Mouse (Mus musculus): ENCODE data around the gene Tgfbrap1.
A peak's percentile ranks its signal among the peaks of the same experiment; 100 is the strongest.

The Tgfbrap1 gene

GRCm38 (mm10) chr1:43112882-43113281 lies 14.4 kb upstream of the Tgfbrap1 start:
- peak; percentile 37 for DNase-seq (ENCODE audit: low spot score)

- peak; percentile 27 for DNase-seq (ENCODE audit: low spot score)
Observed at GRCm38 (mm10) chr1:43110556-43110955, 12.1 kb upstream of the Tgfbrap1 start.

DNA sequence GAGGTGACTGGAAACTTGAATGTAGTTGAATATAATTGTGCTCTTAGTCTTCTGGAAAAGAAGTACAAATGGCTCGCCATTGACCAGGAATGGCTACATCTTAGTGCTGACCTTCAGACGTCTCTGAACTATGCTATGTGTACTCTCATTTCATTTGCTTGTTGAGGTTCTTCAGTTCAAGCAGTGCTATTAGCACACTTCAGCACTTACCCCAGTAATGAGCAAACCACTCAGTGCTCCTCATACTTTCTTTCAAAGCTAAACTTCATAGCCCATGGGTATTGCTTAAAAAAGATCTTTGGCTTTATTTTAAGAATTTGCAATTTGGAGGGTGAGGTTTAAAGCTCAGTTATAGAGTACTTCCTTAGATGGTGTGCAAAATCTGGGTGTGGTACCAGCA lies 10.3 kb upstream of the Tgfbrap1 start:
- DNase-seq (ENCODE audit: low spot score): no peak

DNA sequence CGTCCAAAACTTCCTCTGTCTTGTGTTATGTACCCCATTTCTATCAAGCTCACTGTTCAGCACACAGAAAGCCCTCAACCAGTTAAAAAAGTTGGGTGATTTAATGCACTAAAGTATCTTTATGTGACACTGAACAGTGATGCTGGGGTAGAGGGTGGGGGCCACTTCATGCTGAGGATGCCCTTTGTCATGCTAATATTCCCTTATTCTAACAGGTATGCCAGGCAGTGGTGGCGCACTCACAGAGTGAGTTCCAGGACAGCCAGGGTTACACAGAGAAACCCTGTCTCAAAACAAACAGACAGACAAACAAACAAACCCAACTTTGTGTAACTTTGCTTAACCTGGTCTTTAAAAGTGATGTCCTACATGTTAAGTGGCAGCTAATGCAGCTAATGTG lies 4.2 kb downstream of the Tgfbrap1 start:
- no peak for DNase-seq (ENCODE audit: low spot score)

DNA sequence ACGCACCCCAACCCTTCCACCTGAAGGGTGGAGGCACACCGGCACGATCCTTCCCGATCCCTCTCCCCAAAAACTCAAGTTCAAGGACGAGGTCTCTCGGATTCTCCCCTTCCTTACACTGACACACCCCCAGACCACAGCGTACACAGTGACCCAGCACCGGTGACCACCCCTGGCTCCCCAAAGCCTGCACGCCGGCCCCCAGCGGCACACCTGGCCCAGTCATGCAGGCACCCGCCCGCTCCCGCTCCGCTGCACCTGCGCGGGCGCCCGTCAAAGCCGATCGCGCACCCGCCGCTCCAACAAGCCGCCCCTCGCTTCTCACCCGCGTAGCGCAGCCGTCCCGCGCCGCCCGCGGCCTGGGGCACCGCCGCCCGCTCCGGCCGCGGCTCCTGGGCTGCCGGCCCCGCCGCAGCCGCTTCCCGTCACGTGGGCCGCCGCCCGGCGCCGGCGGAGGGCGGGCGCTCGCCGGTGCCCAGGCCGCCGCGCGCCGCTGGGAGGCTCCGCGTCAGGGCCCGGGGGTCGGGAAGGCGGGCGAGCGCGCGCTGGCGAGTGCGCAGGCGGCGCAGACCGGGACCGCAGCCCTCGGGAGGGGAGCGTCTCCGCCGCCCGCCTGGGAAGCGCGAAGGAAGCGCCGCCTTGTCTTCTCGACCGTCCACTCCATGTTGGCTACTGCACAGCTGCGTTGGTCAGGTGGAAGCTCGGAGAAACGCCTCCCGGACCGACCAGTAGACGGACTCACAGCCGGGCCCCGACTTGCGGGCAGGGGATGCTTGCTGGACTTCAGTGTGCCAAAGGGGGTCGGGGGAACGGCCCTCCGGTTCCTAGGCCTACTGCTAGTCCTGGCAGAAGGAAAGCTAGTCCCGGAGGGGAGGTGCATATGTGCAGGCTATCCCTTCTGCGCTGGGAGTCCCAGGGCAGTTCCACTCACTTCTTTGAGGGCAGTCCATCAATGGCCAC lies 6.1 kb downstream of the Tgfbrap1 start:
- peak; percentile 77 for DNase-seq (ENCODE audit: low spot score)

DNA sequence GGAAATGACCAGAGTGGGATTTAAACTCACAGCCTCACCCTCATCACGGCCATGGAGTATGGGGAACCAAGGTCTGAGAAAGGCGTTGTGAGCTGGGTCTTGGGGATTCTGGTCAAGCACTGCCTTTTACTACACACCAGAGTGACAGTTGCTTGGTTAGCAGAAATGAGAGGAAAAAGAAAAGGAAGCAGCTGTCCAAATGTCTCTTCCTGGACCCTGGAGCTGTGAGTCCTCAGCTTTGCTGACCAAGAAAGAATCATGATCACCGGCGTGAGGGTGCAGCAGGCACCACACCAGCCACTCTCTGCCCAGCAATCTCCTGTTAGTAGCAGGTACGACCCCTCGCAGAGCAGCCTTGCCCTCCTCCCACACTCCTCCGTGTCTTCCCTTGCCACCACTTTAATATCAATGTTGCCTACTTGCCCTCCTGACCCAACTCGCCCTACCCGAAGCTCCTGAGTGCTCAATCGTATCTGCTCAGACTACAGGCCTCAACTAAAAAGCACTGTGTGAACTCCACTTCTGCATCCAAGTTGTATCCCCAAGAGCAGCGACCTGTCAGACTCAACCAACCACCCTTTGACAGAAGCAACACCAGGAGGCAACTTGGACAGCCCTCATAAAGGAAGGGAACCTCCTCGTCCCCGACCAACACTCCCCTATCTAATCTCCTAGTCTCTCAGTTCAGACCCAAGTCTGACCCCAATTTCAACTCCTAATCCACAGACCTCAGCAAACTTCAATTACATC lies 7.0 kb downstream of the Tgfbrap1 start:
- no peak for DNase-seq (ENCODE audit: low spot score)

DNA sequence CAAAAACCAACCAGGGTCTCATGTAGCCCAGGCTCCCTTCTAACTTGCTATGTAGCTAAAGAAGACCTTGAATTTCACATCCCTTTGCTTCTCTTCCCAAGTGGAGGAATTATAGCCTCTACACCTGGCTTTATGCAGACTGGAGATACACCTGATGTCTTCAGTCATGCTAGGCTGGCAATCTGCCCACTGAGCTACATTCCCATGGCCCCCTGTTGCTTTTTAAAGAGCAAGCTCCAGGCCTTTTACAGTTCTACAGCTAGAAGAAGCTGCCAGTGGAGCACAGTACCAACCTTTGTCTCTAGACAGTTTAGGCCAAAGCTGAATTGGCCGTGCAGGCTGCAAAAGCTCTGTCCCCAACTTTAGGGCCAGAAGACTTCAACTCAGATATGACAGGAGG lies 8.0 kb downstream of the Tgfbrap1 start:
- no peak for DNase-seq (ENCODE audit: low spot score)

GRCm38 (mm10) chr1:43082946-43083345 lies 15.5 kb downstream of the Tgfbrap1 start:
- no peak for DNase-seq (ENCODE audit: low spot score)

GRCm38 (mm10) chr1:43078124-43078523 lies 20.3 kb downstream of the Tgfbrap1 start:
- DNase-seq (ENCODE audit: low spot score): no peak

DNA sequence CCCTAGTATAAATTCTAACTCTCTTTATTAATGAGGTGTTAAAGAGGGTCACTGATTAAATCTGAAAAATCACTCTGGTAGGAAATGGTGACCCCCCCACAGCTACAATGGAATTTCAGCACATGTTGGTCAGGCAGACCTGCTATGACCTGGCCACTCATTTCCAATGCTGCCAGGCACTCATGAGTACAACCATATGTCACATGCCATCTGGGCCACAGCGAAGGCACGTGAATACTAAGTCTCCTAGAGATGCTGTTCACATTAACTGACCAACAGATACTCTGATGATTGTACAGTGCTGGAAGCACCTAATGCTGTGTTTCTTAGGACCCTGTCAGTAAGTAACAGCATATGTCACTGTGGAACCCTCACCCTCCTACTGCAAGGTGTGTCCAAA lies 23.6 kb downstream of the Tgfbrap1 start:
- no peak for DNase-seq (ENCODE audit: low spot score)

DNA sequence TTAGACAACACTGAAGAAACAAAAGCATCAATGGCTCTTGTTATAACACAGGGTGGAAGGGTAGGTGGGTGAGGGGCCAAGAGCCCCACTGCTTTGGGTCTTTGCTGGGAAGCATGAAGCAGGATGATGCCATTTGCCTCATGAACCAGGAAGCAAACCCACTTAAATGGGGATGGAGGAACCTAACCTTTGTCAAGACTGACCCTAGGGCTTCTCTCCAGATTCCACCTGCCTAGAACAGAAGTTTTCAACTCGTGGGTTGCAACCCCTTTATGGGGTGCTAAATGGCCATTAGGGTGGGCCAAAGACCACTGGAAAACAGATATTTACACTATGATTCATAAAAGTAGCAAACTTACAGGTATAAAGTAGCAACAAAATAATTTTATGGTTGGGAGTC lies 25.9 kb downstream of the Tgfbrap1 start:
- no peak for DNase-seq (ENCODE audit: low spot score)

DNA sequence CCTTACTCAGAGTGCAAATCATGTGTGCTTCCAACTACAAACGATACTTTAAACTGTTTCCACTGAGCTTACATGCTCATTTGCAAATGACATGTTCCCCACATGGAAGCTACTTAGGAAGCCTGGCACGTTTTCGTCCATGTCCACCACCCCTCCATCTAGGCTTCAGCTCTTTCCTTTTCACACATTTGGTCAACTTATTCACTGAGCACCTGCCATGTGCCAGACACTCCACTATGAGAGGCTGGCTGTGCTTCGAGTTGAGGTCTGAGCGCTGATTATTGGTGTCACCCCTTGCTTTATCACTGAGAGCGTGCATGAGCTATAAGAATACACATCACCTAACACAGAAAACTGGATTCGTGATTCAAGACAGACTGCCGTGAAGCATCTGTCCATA lies 26.4 kb downstream of the Tgfbrap1 start:
- no peak for DNase-seq (ENCODE audit: low spot score)

DNA sequence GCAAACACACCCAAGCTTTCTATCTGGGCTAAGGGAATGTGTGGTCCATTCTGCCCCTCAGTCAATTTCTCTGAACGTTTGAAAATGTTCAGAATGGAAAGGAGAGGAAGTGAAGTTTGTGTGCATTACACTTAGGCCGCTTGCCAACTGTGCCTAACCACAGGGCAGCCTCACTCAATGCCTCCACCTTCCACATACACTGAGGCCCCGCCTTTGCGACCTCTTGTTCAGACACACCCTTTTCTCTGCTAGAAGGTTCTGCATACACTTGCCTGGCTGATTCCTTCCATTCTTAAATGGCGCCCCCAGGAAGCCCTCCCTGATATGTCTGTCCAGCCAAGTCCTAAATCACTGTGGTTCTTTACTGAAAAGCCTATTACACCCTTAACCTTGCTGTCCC lies 27.7 kb downstream of the Tgfbrap1 start:
- no peak for DNase-seq (ENCODE audit: low spot score)

DNA sequence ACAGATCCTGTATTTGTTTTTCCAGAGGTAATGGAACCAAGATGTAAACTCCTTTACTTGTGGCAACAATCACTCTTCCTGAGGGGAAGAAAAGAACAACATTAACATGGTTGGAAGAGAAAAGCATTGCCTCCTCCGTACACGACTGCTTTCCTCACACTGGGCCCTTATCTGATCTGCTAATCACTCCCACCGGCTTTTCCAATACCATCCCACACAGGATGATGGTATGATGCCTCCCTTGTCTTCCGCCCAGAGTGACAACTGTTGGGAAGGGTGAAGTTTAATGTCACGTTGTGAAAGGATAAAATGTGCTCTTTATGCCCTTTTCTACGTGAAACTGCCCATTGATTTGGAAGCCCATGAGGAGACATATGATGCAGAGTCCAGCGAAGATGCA lies 30.9 kb downstream of the Tgfbrap1 start:
- no peak for DNase-seq (ENCODE audit: low spot score)

- DNase-seq (ENCODE audit: low spot score): no peak
Observed at GRCm38 (mm10) chr1:43066573-43066972, 31.9 kb downstream of the Tgfbrap1 start.

DNA sequence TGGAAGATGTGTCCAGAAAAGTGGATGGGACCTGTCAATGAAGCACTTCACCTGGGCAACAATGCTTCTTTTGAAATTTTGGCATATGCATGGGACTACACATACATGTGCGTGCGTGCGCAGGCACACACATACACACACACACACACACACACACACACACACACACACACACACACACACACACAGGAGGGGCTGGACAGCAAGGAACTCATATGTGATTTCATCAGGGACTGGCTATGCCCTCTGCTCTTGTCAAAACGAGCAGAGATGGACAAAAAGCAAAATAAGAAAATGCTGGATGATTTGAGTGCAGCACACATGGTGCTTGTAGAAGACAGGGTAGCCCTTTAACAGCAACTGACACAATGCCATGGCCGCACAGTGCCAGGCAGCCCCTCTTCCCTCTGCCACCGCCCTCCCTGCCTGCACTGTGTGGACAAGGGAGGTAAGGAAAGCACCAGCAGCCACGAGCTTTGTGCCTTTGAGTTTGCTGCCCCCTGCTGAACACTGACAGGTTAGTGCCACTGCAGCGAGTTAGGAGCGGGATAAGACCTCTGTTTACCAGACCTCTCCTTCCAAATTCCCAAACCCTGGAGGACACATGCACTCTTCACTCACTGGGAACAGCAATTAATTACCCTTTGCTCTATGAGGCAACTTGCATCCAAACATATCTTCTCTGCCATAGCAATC lies 32.7 kb downstream of the Tgfbrap1 start:
- DNase-seq (ENCODE audit: low spot score): peak; percentile 61

DNA sequence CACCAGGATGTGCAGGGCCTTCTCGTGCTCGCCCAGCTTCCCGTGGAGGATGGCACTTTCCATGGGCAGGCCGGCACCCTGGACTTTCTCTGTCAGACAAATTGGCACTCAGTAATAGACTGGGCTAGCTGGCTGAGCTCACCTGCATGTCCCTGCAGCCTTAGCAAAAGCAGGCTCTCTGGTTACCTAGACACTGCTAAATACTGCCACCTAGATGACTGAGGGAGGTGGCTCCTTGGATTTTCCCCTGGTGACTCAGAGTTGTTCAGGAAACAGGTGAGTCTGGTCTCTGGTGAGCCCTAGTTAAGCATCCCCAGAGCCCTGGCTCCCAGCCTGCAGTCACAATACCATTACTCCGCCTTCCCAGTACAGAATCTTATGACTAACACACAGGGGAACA lies 46.5 kb downstream of the Tgfbrap1 start:
- DNase-seq (ENCODE audit: low spot score): no peak

DNA sequence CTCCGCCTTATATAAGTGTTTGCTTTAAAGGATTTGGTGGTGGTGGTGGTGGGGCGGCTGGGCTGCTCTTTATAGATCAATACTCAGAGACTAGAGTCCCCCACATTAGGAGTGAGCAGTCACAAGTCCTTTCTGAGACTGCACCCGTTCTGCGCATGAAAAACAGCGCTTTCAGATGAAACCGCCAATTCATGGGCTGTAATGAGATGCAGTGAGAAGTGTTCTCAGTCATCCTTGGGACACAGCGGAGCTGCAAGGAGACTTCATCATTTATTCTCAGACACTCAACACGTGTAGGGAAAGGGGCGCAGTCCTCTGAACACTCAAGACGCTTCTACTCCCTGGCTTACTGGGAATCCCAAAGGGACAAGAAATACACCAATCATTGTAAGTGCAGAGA lies 50.6 kb downstream of the Tgfbrap1 start:
- DNase-seq (ENCODE audit: low spot score): no peak

DNA sequence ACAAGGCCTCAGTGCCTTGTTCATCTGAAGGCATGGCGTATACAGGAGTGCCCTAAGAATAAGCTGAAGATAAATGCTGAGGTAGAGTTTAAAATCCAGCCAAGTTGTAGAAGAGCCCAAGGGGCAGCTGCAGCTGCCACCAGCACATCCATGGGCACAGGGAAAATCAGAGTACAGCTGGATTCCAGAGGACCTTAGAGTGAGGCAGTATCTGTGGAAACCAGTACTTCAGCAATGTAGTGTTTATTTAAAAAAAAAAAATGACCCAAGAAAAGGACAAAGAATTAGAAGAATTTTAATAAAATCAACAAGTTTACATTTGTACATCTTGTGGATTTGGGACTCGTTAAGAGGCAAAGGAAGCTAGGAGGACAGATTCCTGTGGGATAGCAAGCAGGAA lies 51.4 kb downstream of the Tgfbrap1 start:
- DNase-seq (ENCODE audit: low spot score): no peak

- DNase-seq (ENCODE audit: low spot score): no peak
Observed at GRCm38 (mm10) chr1:43045204-43045982, 53.0 kb downstream of the Tgfbrap1 start.

DNA sequence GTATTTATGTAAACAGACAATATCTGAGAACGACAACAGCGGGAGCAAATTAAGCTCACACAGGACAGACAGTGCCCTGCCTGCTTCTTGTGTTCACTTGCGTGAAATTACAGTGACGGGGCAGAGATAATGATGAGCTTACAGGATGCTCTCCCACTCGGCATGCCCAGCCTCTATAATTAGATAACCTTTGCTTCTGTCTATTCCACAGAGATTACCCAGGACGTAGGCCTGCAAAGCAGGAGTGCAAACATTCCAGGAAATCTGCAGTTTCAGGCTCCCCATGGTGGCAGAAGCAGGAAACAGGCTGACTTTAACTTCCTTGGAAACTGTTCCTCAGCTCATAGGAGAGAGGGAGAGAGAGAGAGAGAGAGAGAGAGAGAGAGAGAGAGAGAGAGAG lies 56.2 kb downstream of the Tgfbrap1 start:
- no peak for DNase-seq (ENCODE audit: low spot score)

DNA sequence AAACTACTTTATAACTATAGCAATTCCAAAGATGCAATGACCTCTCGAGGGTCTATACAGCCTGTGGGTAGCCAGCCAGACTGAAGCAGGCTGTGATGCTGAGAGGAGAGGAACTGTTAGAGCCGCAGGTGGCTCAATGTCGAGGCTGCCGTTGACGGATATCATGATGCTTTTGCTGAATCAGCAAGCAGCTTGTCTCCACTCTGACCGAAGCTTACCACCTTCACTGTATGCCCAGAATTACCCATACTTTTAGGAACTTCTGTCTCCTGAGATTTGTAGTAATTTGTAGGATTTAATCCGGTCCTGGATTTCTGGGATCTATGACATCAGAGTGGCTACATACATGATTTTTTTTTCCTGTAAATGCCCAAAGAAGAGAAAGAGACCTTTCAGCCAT lies 62.4 kb downstream of the Tgfbrap1 start:
- no peak for DNase-seq (ENCODE audit: low spot score)

All from ovary, postnatal 36 days (tissue).